Mouse (Mus musculus) left cerebral cortex, postnatal 25 days (tissue): Measurements from ENCODE around the gene Plekhg2. TPM values are rescaled to one million over a fixed set of nuclear protein-coding genes. Genes with fewer than 3 reads are reported as not detected.
A peak's percentile ranks its signal among the peaks of the same experiment; 100 is the strongest.

Source experiments
- DNase-seq, 2 experiments: peaks; one replicate each; pipeline ENCODE4 v3.0.0; 2022; ENCODE audit warnings: low spot score in 2 of 2, mixed read lengths in 1 of 2
- intact Hi-C: fragments of 180-260 bp; cut with DNase I; formaldehyde crosslinking; loops from one replicate; pipeline ENCODE4 v1.15.1; 2025
- total RNA-seq, 2 experiments: library from RNA; stranded (reverse); gene quantifications; 2 replicates each; pipeline ENCODE4 v1.2.3; 2021

Gene Plekhg2
- total RNA-seq, 2 experiments from 2014 or later = 5.0 to 6.7 TPM

DNA sequence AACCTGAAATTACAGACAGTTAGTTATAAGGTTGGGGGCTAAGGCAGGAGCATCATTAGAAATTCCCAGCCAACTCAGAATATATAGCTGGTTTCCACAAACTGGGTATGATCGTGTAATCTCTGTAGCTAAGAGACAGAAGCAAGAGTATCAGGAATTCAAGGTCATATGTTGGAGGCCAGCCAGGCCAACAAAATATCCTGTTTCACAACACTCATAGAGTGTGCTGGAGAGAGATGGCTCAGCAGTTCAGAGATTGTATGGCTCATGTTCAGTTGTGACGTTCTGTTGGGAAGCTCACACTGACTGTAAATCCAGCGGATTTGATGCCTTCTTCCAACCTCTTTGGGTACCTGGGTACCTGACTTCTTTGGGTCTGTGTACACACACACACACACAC lies 24.7 kb downstream of the Plekhg2 start:
- intact Hi-C loops = no loop called here
- no peak for DNase-seq

DNA sequence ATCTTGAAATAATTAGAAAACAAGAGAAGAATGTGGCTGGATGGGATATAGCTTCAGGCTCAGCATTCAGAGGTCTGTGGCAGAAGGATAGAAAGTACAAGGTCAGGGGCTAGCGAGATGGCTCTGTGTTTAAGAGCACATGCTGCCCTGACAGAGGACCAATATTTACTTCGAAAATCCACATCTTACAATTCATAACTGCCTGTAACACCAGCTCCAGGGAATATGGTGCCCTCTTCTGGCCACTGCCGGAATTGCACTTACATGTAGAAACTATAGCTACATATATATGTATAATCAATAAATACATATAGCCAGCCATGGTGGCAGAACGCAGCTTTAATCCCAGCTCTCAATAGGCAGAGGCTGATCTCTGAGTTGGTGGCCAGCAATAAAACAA lies 27.8 kb downstream of the Plekhg2 start:
- peak; percentile 40 to 66 for DNase-seq
- intact Hi-C loops = no loop called here

DNA sequence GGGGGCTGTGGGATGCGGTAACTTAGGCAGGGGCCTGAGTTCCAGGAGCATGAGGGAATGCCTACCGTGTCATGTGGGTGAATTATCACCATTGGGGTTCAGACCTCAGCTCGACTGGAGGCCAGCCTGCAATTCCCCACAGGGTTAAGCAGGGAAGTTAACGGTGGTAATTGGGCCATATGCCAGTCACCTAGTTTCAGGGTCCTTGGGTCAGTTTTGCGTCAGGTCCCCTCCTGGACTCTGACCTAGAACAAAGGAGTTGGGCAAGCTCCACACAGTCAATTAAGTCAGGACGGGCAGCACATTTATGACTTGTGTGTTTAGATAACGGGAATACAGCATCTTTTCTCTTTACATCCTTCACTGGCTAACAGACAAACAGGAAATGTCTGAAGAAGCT lies 31.0 kb downstream of the Plekhg2 start:
- no peak for DNase-seq
- intact Hi-C loops = no loop called here

DNA sequence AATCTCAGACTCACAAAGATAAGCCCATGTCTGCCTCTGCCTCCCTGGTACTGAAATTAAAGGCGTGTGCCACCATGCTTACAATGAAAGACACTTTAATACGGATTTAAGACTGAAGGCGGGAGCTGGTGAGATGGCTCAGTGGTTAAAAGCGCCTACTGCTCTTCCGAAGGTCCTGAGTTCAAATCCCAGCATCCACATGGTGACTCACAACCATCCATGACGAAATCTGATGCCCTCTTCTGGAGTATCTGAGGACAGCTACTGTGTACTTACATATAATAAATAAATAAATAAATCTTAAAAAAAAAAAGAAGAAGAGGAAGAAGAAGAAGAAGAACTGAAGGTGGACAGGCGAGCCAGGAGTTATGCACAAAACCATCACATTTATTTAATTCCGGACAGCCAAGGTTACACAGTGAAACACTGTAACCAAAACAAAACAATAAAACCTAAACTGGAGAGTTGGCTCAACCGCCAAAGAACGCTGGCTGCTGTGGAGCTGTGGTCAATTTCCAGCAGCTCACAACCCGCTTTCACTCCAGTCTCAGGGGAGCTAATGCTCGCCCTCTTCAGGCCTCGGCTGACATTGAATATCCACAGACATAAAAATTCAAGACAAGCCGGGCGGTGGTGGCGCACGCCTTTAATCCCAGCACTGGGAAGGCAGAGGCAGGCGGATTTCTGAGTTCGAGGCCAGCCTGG lies 33.0 kb downstream of the Plekhg2 start:
- DNase-seq = peak in 1 of 2 experiments; percentile 16
- intact Hi-C loops = no loop called here

DNA sequence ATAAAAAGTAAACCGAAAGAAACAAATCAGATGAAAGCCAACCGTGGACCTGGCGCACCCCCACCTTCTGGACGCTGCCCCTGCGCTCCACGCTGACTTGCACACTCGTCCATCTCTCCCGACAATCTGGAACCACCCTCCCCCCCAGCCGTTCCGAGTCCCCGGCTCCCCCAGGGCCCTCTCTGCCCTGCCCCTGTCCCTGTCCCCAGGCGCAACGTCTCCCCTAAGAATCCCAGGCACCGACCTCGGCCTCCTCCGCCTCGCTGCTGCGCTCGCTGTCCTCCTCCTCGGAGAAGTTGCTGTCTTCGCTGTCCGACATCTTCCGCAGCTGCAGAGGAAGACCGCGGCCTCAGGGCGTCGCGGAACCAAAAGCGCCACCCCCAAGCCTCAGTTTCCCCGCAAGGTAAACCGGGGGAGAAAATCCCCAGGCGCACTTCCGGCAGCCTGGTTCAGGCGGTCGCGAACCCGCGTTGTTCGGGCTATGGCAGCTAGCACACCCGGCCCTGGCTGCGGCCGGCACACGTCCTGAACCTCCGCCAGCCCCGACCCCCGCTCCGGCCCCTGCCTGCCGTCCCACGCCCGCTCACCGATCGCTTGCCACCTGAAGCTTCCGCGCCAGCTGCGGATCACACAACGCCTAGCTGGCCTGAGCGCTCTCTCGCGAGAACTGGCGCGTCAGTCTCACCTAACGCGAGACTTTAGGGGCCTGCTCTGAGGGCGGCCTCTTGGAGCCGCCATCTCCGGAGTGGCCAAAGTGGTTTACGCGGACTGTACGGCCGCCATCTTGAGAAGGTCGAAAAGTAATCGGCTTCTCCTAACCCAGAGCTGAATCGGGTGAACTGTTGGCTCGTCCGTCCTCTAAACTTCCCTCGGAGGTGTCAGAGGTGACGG lies 34.0 kb downstream of the Plekhg2 start, which contains the start of gene Supt5:
Supt5 (minus strand) TSS at position 639 of the 891 bp plus-strand sequence.
- DNase-seq = peak; percentile 98
- intact Hi-C loops = no loop called here

DNA sequence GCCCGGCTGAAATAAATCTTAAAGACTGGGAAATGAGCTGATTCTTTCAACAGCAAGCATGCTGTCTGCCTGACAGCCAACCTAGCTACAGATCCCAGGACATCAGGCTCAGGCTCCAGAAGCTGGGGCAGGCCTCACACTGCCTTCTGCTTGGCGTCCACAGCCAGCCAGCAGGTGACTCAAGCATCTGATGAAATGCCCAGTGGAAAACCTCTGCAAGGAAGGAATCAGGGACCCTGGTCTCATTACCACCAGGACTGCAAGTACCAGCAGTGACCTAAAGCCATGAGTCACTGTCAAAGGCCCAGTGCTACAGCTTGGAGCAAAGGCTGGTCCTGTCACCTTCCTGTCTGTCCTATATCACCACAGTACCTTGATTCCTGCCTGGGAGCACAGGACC lies 36.9 kb downstream of the Plekhg2 start:
- DNase-seq = no peak
- intact Hi-C loops = no loop called here

DNA sequence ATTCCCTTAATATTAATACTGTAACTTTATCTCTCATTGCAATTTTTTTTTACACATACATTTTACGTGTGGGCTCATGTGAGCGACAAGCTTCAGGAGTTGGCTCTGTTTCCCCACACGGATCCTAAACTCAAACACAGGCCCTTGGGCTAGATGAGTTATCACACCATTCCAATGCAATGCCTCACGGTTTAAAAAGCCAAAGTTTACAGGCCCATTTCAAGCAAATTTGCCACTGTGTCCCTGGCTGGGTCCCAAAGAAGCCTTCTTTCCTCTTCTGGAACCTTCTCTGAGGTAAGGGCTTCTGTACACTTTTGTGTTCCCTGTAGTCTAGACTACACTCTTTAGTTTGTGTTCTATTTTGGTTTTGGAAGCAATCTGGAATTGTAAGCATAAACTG lies 37.9 kb downstream of the Plekhg2 start:
- intact Hi-C loops = no loop called here
- no peak for DNase-seq

DNA sequence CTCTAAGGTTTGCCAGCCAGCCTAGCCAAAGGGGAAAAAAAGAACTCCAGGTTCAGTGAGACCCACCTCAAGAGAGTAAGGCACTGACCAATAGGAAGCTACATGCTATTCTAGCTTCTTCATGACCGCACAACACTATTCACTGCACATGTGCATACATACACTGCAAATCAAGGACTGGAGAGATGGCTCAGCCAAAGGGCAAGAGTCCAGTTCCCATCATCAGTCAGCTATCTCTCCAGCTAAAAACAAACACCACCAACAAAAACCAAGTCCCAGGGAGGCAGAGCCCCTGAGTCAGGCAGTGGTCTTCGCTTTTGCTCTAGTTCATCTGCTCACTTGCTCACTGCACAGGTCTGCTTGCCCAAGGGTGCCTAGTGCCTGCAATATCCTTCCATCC lies 44.1 kb downstream of the Plekhg2 start:
- intact Hi-C loops = no loop called here
- DNase-seq = no peak

DNA sequence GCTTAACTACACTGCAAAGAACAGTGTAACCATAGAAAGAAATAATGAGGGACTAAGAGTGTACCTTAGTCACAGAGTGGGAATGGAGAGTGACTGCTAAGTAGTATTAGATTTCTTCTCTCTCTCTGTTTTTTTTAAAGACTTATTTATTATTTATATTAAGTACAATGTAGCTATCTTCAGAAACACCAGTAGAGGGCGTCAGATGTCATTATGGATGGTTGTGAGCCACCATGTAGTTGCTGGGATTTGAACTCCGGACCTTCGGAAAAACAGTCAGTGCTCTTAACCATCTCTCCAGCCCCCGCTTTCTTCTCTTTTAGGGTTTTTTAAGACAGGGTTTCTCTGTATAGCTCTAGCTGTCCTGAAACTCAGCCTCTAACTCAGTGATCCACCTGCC lies 45.9 kb downstream of the Plekhg2 start:
- intact Hi-C loops = no loop called here
- no peak for DNase-seq

DNA sequence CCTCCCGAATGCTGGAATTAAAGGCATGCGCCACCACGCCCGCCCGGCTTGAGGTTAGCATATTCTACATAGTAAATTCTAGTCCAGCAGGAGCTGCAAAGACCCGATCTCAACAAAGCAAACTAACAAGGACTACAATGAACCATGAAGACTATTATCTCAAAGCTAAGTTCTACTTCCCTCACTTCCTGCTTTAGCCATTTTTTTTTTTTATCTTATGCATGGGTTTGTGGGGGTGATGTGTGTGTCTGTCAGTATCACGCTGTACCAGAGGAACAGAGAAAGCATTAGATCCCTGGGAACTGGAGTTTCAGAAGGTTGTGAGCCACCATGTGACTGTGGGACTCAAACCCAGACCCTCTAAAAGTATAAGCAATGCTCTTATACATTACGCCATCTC lies 47.1 kb downstream of the Plekhg2 start:
- intact Hi-C loops = no loop called here
- DNase-seq = no peak

DNA sequence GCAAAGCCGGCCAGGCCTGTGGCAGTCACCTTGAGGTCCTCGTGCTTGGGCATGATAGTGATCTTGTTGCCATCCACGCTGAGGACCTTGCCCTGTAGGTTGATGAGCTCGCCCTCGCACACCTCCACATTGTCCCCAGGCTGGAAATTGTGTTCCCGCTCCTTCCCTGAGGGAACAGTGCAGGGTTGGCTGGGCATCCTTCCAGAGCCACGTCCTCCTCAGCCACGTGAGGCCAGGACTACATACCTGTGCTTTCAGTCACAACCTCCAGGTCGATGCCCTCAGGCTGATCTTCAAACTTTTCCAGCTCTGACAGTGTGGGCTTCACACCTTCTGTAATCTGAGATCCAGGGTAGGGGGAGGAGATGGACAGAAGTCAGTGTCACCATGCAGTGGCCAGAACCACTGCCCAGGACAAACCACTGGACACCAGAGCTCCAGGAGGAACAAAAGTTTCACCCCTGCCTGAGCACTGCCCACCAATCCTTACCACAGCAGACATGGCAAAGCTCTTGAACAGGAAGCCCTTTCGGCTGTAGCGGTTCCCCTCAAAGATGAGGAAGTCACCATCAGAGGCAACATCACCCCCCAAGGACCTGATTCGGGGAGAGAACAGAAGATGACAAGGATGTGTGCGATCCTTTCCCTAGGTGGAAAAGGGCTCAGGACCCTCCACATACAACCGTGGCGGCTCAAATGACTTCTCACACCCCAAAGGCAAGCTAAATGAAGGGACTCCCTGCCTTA lies 50.3 kb downstream of the Plekhg2 start:
- intact Hi-C loops = no loop called here
- DNase-seq = no peak

DNA sequence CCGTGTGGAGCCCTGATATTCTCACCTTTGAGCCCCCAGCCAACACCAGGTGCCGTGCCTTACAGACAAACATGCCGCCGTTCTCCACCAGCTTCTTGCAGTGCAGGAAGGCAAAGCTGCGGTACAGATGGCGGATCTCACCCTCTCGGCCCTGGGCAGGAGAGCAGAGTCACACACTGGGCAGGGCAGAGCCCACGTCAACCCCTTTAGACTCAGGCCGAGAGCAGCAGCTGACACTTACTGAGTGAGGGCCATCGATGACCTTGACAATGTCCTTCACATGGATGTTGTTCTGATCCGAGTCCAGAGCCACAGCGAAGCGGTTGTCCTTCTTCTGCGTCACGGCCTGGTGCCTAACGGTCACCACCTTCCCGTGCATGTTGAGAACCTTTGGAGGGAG lies 53.7 kb downstream of the Plekhg2 start:
- intact Hi-C loops = no loop called here
- DNase-seq = no peak

DNA sequence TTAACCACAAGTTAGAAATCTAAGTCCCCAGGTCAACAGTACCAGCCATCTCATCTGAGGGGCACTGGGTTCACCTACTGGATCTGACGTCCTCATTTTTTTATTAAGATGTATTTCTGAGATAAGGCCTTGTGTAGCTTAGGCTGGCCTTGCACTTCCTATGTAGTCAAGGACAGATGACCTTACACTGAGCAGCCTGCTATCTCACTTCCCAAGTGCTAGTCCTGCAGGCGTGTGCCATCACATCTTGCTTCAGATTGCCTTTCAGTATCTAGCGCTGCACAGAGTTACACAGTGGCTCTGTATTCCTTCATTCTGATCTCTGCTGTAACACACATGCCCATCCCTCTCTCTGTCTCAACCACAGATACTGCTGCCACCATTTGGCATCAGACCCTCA lies 54.4 kb downstream of the Plekhg2 start:
- DNase-seq = no peak
- intact Hi-C loops = no loop called here

DNA sequence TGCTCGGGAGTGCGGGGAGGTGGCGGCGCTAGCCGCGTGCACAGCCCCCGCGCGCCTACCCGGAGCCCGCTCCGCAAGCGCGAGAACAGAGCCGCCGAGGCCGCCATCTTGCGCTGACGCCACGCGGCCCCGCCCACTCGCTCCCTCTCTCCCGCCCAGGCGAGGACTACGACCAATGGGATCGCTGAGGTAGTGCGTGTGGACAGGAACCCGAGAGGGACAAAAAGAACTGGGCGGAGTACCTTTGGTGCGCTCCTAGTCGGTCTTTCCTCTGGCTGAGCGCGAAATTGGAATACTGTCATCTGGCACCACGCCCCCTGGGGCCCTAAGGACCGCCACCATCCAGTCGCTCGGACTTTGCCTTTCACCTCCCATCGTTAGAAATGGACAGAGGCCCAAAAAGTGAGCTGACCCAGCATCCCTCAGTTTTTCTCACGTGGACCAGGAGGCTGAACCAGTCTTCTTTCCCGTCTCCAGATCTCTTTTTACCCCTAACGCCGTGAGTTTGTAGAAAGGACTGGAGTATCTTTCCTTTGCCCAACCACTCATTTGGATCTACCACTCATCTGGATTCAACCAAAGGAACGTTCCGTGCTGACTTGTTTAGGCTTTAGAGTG lies 60.4 kb downstream of the Plekhg2 start, which contains the start of gene Timm50:
Timm50 (minus strand) TSS at position 147 of the 618 bp plus-strand sequence.
- intact Hi-C loops = loop anchor here (1.0 to 5.0 kb wide), 2 partner anchors 45 to 75 kb away; partner anchors contain the start of gene Eid2
- peak; percentile 99 for DNase-seq

DNA sequence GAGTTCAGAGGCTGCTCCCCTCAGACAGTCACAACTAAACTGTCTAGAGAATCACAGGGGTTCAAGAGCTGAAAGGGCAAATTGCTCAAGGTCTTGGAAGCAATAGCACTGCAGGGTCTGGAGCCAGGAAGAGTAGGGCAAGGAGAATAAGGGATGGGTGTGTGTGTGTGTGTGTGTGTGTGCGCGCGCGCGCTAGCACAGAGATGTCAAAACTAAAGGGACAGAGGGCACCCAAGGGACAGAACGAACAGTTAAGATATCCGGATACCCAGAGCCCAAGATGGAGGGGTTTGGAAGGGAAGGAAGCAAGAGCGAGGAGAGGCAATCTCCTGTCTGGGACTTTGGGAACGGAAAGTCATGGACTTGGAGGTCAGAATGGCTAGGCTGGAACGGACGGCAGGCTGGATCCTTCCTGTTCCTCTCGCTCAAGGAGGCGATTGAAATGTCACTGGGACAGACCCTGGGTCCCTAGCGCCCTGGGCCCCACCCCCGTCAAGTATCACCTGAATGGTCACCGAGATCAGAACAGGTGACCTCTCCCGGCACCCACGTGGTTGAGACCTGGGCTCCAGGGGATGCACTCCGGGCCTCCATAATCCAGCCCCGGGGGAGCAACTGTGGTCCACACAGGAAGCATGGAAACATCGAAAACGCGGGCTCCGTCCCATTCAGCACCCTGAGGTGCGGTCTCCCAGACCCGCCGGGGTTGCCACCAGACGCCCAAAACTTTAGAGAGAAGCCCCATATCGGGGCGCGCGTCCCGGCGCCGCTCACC lies 61.1 kb downstream of the Plekhg2 start:
- no peak for DNase-seq
- intact Hi-C loops = loop anchor here (5.0 kb wide), 1 partner anchor 76 kb away; no protein-coding TSS in a partner anchor

DNA sequence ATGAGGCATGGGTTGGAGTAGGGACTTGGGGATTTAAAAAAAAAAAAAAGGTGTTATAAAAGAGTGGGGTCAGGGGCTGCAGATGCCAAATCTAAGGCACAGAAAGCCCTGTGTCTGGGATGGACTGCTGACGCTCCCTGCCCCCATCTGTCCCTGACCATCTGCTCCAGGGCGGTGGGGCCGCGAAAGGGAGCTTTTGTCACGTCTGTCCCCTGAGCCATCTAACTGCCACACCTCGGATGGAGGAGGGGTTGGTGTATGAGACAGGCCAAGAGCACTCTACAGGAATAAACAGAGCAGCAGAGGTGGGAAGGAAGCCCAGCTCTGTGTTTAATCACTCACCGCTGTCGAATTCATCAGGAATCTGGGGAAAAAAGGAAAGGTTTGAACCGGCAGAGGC lies 62.7 kb downstream of the Plekhg2 start:
- intact Hi-C loops = loop anchor here (5.0 kb wide), 1 partner anchor 78 kb away; no protein-coding TSS in a partner anchor
- DNase-seq = no peak
